Mouse (Mus musculus) hindbrain, postnatal 0 days (tissue): ENCODE data around the gene Polr2c. TPM values are rescaled to one million over a fixed set of nuclear protein-coding genes. Genes with fewer than 3 reads are reported as not detected.

Experiments used
- ATAC-seq: fragments of 200-750 bp; cut with Nextera tagmentation; 2 replicates; pipeline ENCODE4 v1.8.0; 2017; ENCODE audit warnings: mild to moderate bottlenecking, moderate TSS enrichment, moderate library complexity
- DNase-seq: peaks from one replicate; pipeline ENCODE4 v3.0.0-alpha.2; 2015; ENCODE audit warnings: low spot score
- H3K27ac ChIP-seq: fragments of 300-500 bp; sonication (generic); 2 replicates; pipeline ENCODE4 v1.5.1; 2014; ENCODE audit warnings: mild to moderate bottlenecking
- H3K27me3 ChIP-seq: fragments of 300-500 bp; sonication (generic); 2 replicates; pipeline ENCODE4 v1.6.1; 2014; ENCODE audit warnings: low read length, mixed read lengths; ENCODE audit not compliant: insufficient read depth
- H3K36me3 ChIP-seq: fragments of 300-500 bp; sonication (generic); 2 replicates; pipeline ENCODE4 v1.6.1; 2014; ENCODE audit warnings: low read length, mixed read lengths; ENCODE audit not compliant: insufficient read depth
- H3K4me1 ChIP-seq: fragments of 300-500 bp; sonication (generic); 2 replicates; pipeline ENCODE4 v1.6.1; 2014; ENCODE audit warnings: antibody characterized with exemption, low read length, mixed read lengths; ENCODE audit not compliant: insufficient read depth
- H3K4me2 ChIP-seq: fragments of 300-500 bp; sonication (generic); 2 replicates; pipeline ENCODE4 v1.6.1; 2014; ENCODE audit warnings: low read depth, mild to moderate bottlenecking, low read length, moderate library complexity, mixed read lengths
- H3K4me3 ChIP-seq: fragments of 300-500 bp; sonication (generic); 2 replicates; pipeline ENCODE4 v1.5.1; 2014; ENCODE audit warnings: low read length
- H3K9ac ChIP-seq: fragments of 300-500 bp; sonication (generic); replicated peaks from 2 replicates; pipeline ENCODE4 v1.6.1; 2014; ENCODE audit warnings: mild to moderate bottlenecking, low read length, moderate library complexity, mixed read lengths
- H3K9me3 ChIP-seq: fragments of 300-500 bp; sonication (generic); 2 replicates; pipeline ENCODE4 v1.6.1; 2016; ENCODE audit warnings: low read length, mixed read lengths
- CTCF ChIP-seq: IDR thresholded peaks from 2 replicates; pipeline ENCODE4 v1.5.1; 2016; ENCODE audit warnings: antibody characterized with exemption, control low read depth, low read depth
- WGBS: fragments of 180-500 bp; shearing (Covaris S2); extraction: QIAGEN DNeasy Blood & Tissue Kit; methylation state at CpG from one replicate; pipeline ENCODE4 v1.1.7; 2014; 5-methylcytosine and 5-hydroxymethylcytosine counted together
- polyA plus RNA-seq: library from polyadenylated mRNA; unstranded; fragments of >200 nt; fragmentation: Nextera tagmentation; extraction: Ambion mirVana; gene quantifications from 2 replicates; pipeline ENCODE4 v1.2.1, GENCODE M21; 2015
- total RNA-seq: library from RNA; depleted of rRNA; stranded (reverse); fragments of >200 nt; gene quantifications from 2 replicates; pipeline ENCODE4 v1.2.3, GENCODE M21; 2014; rRNA removed

Polr2c gene
- total and polyA plus RNA-seq, 2 experiments from 2014 or later: 65.3 to 102 TPM

- Histone ChIP-seq H3K4me3 (no peak overlapping the region), H3K36me3 (no peaks in the 10 kb centered on the region), H3K27me3 (peaks cover 9% of the 10 kb centered on the region; the same call in 1 of the 2 replicates), H3K27ac (no peak overlapping the region), H3K4me2 (no peak overlapping the region), H3K9me3 (no peaks in the 10 kb centered on the region), H3K4me1 (peaks cover 21% of the 10 kb centered on the region), H3K9ac (no peak overlapping the region)
- no peak for ATAC-seq
- DNase-seq: no peak
- no peak for TF ChIP-seq CTCF
Measured at GRCm38 (mm10) chr8:94919256-94919655, 62.0 kb downstream of the Polr2c start.

- no peak for TF ChIP-seq CTCF
- H3K27ac ChIP-seq: no peak overlapping the region
- no peak overlapping the region for H3K4me2 ChIP-seq
- H3K9me3 ChIP-seq: no peaks in the 10 kb centered on the region
- H3K4me1 ChIP-seq: peaks cover 7% of the 10 kb centered on the region
- 70% methylated on average over 6 of the region's 6 CpGs for whole genome bisulfite sequencing
- peaks cover 2% of the 10 kb centered on the region; the same call in 1 of the 2 replicates for H3K27me3 ChIP-seq
- DNase-seq (no peak), ATAC-seq (no peak)
- H3K4me3 ChIP-seq: no peak overlapping the region
- no peak overlapping the region for H3K9ac ChIP-seq
- H3K36me3 ChIP-seq: no peaks in the 10 kb centered on the region
Measured at GRCm38 (mm10) chr8:94922176-94922575, 64.9 kb downstream of the Polr2c start.

- WGBS: 20% methylated on average over 8 of the region's 8 CpGs
- no peaks in the 10 kb centered on the region for H3K9me3 ChIP-seq
- no peak for ATAC-seq
- no peaks in the 10 kb centered on the region for H3K27me3 ChIP-seq
- H3K4me2 ChIP-seq: no peak overlapping the region
- no peaks in the 10 kb centered on the region for H3K36me3 ChIP-seq
- H3K4me3 ChIP-seq: no peak overlapping the region
- no peak for TF ChIP-seq CTCF
- H3K4me1 ChIP-seq: peaks cover 6% of the 10 kb centered on the region
- no peak overlapping the region for H3K9ac ChIP-seq
- no peak overlapping the region for H3K27ac ChIP-seq
- DNase-seq: no peak
Measured at GRCm38 (mm10) chr8:94922602-94923001, 65.4 kb downstream of the Polr2c start.

Other genes starting within 250 kb of the Polr2c start
- gene Arl2bp, start 190.8 kb upstream of the Polr2c start, total RNA-seq: 134 and 234 TPM in 2 replicates
- 199 and 208 TPM in 2 replicates for gene Arl2bp, start 190.8 kb upstream of the Polr2c start, polyA plus RNA-seq
- gene Pllp, start 161.2 kb upstream of the Polr2c start, total RNA-seq: 19.0 and 20.3 TPM in 2 replicates
- 18.6 and 20.6 TPM in 2 replicates for gene Pllp, start 161.2 kb upstream of the Polr2c start, polyA plus RNA-seq
- gene Ccl22, start 111.9 kb upstream of the Polr2c start, total RNA-seq: 0.05 TPM in 1 of 2 replicates, not detected in the other
- 0.10 and 0.13 TPM in 2 replicates for gene Ccl22, start 111.9 kb upstream of the Polr2c start, polyA plus RNA-seq
- gene Cx3cl1, start 85.4 kb upstream of the Polr2c start, total RNA-seq: 99.6 and 100 TPM in 2 replicates
- gene Cx3cl1, start 85.4 kb upstream of the Polr2c start, polyA plus RNA-seq: 74.1 and 87.9 TPM in 2 replicates
- gene Ccl17, start 47.0 kb upstream of the Polr2c start, total RNA-seq: not detected in 2 replicates
- 2.7 and 4.8 TPM in 2 replicates for gene Ccl17, start 47.0 kb upstream of the Polr2c start, polyA plus RNA-seq
- gene Coq9, start 19.1 kb upstream of the Polr2c start, total RNA-seq: 109 and 133 TPM in 2 replicates
- gene Coq9, start 19.1 kb upstream of the Polr2c start, polyA plus RNA-seq: 54.7 and 59.2 TPM in 2 replicates
- 62.5 and 72.6 TPM in 2 replicates for gene Ciapin1, start 19.1 kb upstream of the Polr2c start, total RNA-seq
- gene Ciapin1, start 19.1 kb upstream of the Polr2c start, polyA plus RNA-seq: 139 and 144 TPM in 2 replicates
- gene Dok4, start 18.9 kb downstream of the Polr2c start, total RNA-seq: 121 and 127 TPM in 2 replicates
- gene Dok4, start 18.9 kb downstream of the Polr2c start, polyA plus RNA-seq: 60.8 and 66.9 TPM in 2 replicates
- 7.8 and 12.8 TPM in 2 replicates for gene Ccdc102a, start 60.6 kb downstream of the Polr2c start, total RNA-seq
- gene Ccdc102a, start 60.6 kb downstream of the Polr2c start, polyA plus RNA-seq: 5.5 and 6.1 TPM in 2 replicates
- not detected in 2 replicates for gene Adgrg5, start 66.2 kb downstream of the Polr2c start, total RNA-seq
- 0.11 TPM in 1 of 2 replicates, not detected in the other for gene Adgrg5, start 66.2 kb downstream of the Polr2c start, polyA plus RNA-seq
- gene Adgrg1, start 117.3 kb downstream of the Polr2c start, total RNA-seq: 236 and 284 TPM in 2 replicates
- gene Adgrg1, start 117.3 kb downstream of the Polr2c start, polyA plus RNA-seq: 105 TPM in 2 replicates
- 1.3 TPM in 2 replicates for gene Adgrg3, start 160.2 kb downstream of the Polr2c start, total RNA-seq
- 0.52 and 0.54 TPM in 2 replicates for gene Adgrg3, start 160.2 kb downstream of the Polr2c start, polyA plus RNA-seq
- gene Drc7, start 197.7 kb downstream of the Polr2c start, total RNA-seq: 2.9 and 3.6 TPM in 2 replicates
- 3.0 and 3.3 TPM in 2 replicates for gene Drc7, start 197.7 kb downstream of the Polr2c start, polyA plus RNA-seq
- gene Katnb1, start 223.7 kb downstream of the Polr2c start, total RNA-seq: 59.6 and 63.3 TPM in 2 replicates
- 45.3 and 48.4 TPM in 2 replicates for gene Katnb1, start 223.7 kb downstream of the Polr2c start, polyA plus RNA-seq